Comparison of ENCODE assay signal across 8 mouse cellular contexts in the genomic region with DNA sequence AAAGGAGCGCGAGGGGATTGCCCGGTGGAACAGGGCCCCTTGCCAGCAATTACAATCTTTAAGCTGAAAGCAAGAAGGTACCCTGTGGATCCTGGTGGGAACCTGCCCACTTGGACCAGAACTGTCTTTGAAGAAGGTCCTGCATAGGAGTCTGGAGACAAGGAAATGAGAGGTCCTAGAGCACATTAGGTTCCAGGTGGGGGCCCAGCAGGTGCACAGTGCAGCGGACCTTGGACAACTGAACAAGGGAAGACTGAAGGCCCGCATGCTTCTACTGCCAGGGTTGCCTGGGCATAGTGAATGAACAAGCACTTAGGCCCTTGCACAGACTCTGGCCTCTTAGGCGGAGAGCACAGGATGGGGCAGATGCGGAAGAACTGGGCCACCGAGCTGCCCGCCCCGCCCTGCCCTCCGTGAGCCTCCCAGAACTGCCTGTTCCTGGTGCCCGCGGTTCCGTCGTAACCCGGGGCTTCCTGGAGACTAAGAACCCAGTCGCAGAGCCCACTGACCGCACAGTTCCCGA. TPM values are rescaled to one million over a fixed set of nuclear protein-coding genes. Genes with fewer than 3 reads are reported as not detected.
A peak's percentile ranks its signal among the peaks of the same experiment; 100 is the strongest.
DNase-seq lines count a peak whose midpoint lies in the region; ATAC-seq and TF ChIP-seq lines count a peak whose summit lies in the region.

No protein-coding gene starts in this region.

- no peaks in the 10 kb centered on the region for H3K9me3 ChIP-seq in heart, embryonic 11.5 days (replicated peaks; ENCODE audit: control insufficient read depth, low read length)
- no peaks in the 10 kb centered on the region for H3K9me3 ChIP-seq in intestine, postnatal 0 days (ENCODE audit: control insufficient read depth)

- no peaks in the 10 kb centered on the region for H3K4me1 ChIP-seq in heart, embryonic 11.5 days (ENCODE audit: control insufficient read depth, insufficient read depth, low read length)
- no peaks in the 10 kb centered on the region for H3K4me1 ChIP-seq in intestine, postnatal 0 days (replicated peaks; ENCODE audit: control insufficient read depth, insufficient read depth, low read length)

- TF ChIP-seq CTCF in intestine, postnatal 0 days (IDR thresholded peaks at IDR 0.05; ENCODE audit: low read depth): no peak

- intact Hi-C loops in heart, postnatal 10 days (cut with DNase I): no loop called here

- no peaks in the 10 kb centered on the region for H3K36me3 ChIP-seq in heart, embryonic 11.5 days (ENCODE audit: control insufficient read depth, insufficient read depth, low read length)
- no peaks in the 10 kb centered on the region for H3K36me3 ChIP-seq in intestine, postnatal 0 days (ENCODE audit: control insufficient read depth, insufficient read depth)

- H3K4me2 ChIP-seq in heart, embryonic 11.5 days: peak overlapping the region; percentile 99
- peak overlapping the region; percentile 93 for H3K4me2 ChIP-seq in intestine, postnatal 0 days (replicated peaks; ENCODE audit: low read depth)

- H3K4me3 ChIP-seq in heart, embryonic 11.5 days (ENCODE audit: low read depth, low read length): peak overlapping the region; percentile 74
- peak overlapping the region; percentile 82 for H3K4me3 ChIP-seq in intestine, postnatal 0 days (ENCODE audit: low read depth, low read length)

- DNase-seq in heart, postnatal 10 days: no peak
- DNase-seq in ZHBTc4 (ENCODE audit: low read depth, low spot score): peak; percentile 12
- DNase-seq in urinary bladder, postnatal 14 days (ENCODE audit: low spot score): no peak
- no peak for DNase-seq in adrenal gland, adult (ENCODE audit: inconsistent age in 2 of 2, low spot score in 1 of 2)

- no peaks in the 10 kb centered on the region for H3K27me3 ChIP-seq in heart, embryonic 11.5 days (ENCODE audit: control insufficient read depth, insufficient read depth, low read length)
- H3K27me3 ChIP-seq in intestine, postnatal 0 days (replicated peaks; ENCODE audit: control insufficient read depth, insufficient read depth, low read length): no peaks in the 10 kb centered on the region

- 8% methylated on average over 18 of the region's 19 CpGs for WGBS in heart, embryonic 11.5 days (ENCODE audit: insufficient replicate concordance)
- WGBS in intestine, postnatal 0 days: 3% methylated on average over 19 of the region's 19 CpGs

- peak overlapping the region; percentile 60; the same call in 1 of the 2 replicates for H3K27ac ChIP-seq in heart, embryonic 11.5 days (ENCODE audit: low read depth, low read length)
- H3K27ac ChIP-seq in intestine, postnatal 0 days (ENCODE audit: low read depth, low read length): peak overlapping the region; percentile 99

- peak overlapping the region; percentile 71 for H3K9ac ChIP-seq in heart, embryonic 11.5 days (ENCODE audit: low read depth, low read length)
- H3K9ac ChIP-seq in intestine, postnatal 0 days (ENCODE audit: low read depth, low read length): peak overlapping the region; percentile 84

- ATAC-seq in heart, embryonic 11.5 days (replicated peaks; ENCODE audit: insufficient number of reproducible peaks, low FRiP score, low TSS enrichment): peak; percentile 55
- peak; percentile 70 for ATAC-seq in erythroid progenitor cell, adult 5-6 weeks (replicated peaks; ENCODE audit: low FRiP score, poor library complexity, severe bottlenecking)
- ATAC-seq in intestine, postnatal 0 days: peak; percentile 84
- ATAC-seq in megakaryocyte progenitor cell, adult 5-6 weeks (replicated peaks; ENCODE audit: poor library complexity): peak; percentile 47

RNA-seq across cellular contexts. Expression of a gene that starts 0.6 kb away (rescaled TPM):
- 10.3 and 12.3 TPM in 2 replicates for polyA plus RNA-seq in heart, embryonic 11.5 days (2014; fragmentation: Nextera tagmentation; extraction: Ambion mirVana)
- 10 to 100 TPM; 11.1 to 12.3 TPM for total RNA-seq in heart, postnatal 10 days (2021)
- 6.3 and 9.0 TPM in 2 replicates for total RNA-seq in erythroid progenitor cell, adult 5-6 weeks (2015; ENCODE audit: low replicate concordance)
- 7.7 and 8.4 TPM in 2 replicates for total RNA-seq in erythroid progenitor cell, adult 5-6 weeks (2017; ENCODE audit: low replicate concordance)
- polyA plus RNA-seq in intestine, postnatal 0 days (2015; fragmentation: Nextera tagmentation; extraction: Ambion mirVana): 66.6 and 68.4 TPM in 2 replicates
- total RNA-seq in megakaryocyte progenitor cell, adult 5-6 weeks (2015): 24.5 and 29.2 TPM in 2 replicates
- total RNA-seq in megakaryocyte progenitor cell, adult 5-6 weeks (2017): 48.3 and 58.9 TPM in 2 replicates

RNA-seq across cellular contexts. Expression of a gene that starts 15.1 kb away (rescaled TPM):
- 51.2 and 53.8 TPM in 2 replicates for polyA plus RNA-seq in heart, embryonic 11.5 days (2014; fragmentation: Nextera tagmentation; extraction: Ambion mirVana)
- total RNA-seq in heart, postnatal 10 days (2021): 10 to 100 TPM; 51.2 to 57.9 TPM
- total RNA-seq in erythroid progenitor cell, adult 5-6 weeks (2015; ENCODE audit: low replicate concordance): 13.8 and 36.0 TPM in 2 replicates
- total RNA-seq in erythroid progenitor cell, adult 5-6 weeks (2017; ENCODE audit: low replicate concordance): 60.5 and 74.0 TPM in 2 replicates
- 19.8 and 21.6 TPM in 2 replicates for polyA plus RNA-seq in intestine, postnatal 0 days (2015; fragmentation: Nextera tagmentation; extraction: Ambion mirVana)
- 34.4 and 36.7 TPM in 2 replicates for total RNA-seq in megakaryocyte progenitor cell, adult 5-6 weeks (2015)
- 63.1 and 87.0 TPM in 2 replicates for total RNA-seq in megakaryocyte progenitor cell, adult 5-6 weeks (2017)

RNA-seq across cellular contexts. Expression of a gene that starts 15.1 kb away (rescaled TPM):
- polyA plus RNA-seq in heart, embryonic 11.5 days (2014; fragmentation: Nextera tagmentation; extraction: Ambion mirVana): 12.5 and 19.7 TPM in 2 replicates
- 10 to 100 TPM; 19.7 to 24.2 TPM for total RNA-seq in heart, postnatal 10 days (2021)
- total RNA-seq in erythroid progenitor cell, adult 5-6 weeks (2015; ENCODE audit: low replicate concordance): 3.2 and 4.6 TPM in 2 replicates
- total RNA-seq in erythroid progenitor cell, adult 5-6 weeks (2017; ENCODE audit: low replicate concordance): 6.6 and 13.7 TPM in 2 replicates
- polyA plus RNA-seq in intestine, postnatal 0 days (2015; fragmentation: Nextera tagmentation; extraction: Ambion mirVana): 5.0 and 5.2 TPM in 2 replicates
- total RNA-seq in megakaryocyte progenitor cell, adult 5-6 weeks (2015): 16.0 and 19.1 TPM in 2 replicates
- total RNA-seq in megakaryocyte progenitor cell, adult 5-6 weeks (2017): 42.9 and 62.2 TPM in 2 replicates

RNA-seq across cellular contexts. Expression of a gene that starts 27.7 kb away (rescaled TPM):
- 17.2 and 22.0 TPM in 2 replicates for polyA plus RNA-seq in heart, embryonic 11.5 days (2014; fragmentation: Nextera tagmentation; extraction: Ambion mirVana)
- 1 to 10 TPM; 4.9 to 7.3 TPM for total RNA-seq in heart, postnatal 10 days (2021)
- total RNA-seq in erythroid progenitor cell, adult 5-6 weeks (2015; ENCODE audit: low replicate concordance): 6.5 and 16.3 TPM in 2 replicates
- 2.8 and 6.1 TPM in 2 replicates for total RNA-seq in erythroid progenitor cell, adult 5-6 weeks (2017; ENCODE audit: low replicate concordance)
- 7.2 and 8.7 TPM in 2 replicates for polyA plus RNA-seq in intestine, postnatal 0 days (2015; fragmentation: Nextera tagmentation; extraction: Ambion mirVana)
- total RNA-seq in megakaryocyte progenitor cell, adult 5-6 weeks (2015): 20.8 TPM in 2 replicates
- 15.5 and 26.2 TPM in 2 replicates for total RNA-seq in megakaryocyte progenitor cell, adult 5-6 weeks (2017)

RNA-seq across cellular contexts. Expression of a gene that starts 40.4 kb away (rescaled TPM):
- polyA plus RNA-seq in heart, embryonic 11.5 days (2014; fragmentation: Nextera tagmentation; extraction: Ambion mirVana): 123 and 137 TPM in 2 replicates
- 10 to 100 TPM; 87.3 to 88.0 TPM for total RNA-seq in heart, postnatal 10 days (2021)
- 31.9 and 38.6 TPM in 2 replicates for total RNA-seq in erythroid progenitor cell, adult 5-6 weeks (2015; ENCODE audit: low replicate concordance)
- total RNA-seq in erythroid progenitor cell, adult 5-6 weeks (2017; ENCODE audit: low replicate concordance): 37.8 and 40.9 TPM in 2 replicates
- 154 and 159 TPM in 2 replicates for polyA plus RNA-seq in intestine, postnatal 0 days (2015; fragmentation: Nextera tagmentation; extraction: Ambion mirVana)
- total RNA-seq in megakaryocyte progenitor cell, adult 5-6 weeks (2015): 70.4 and 82.4 TPM in 2 replicates
- 117 and 161 TPM in 2 replicates for total RNA-seq in megakaryocyte progenitor cell, adult 5-6 weeks (2017)
